Mouse (Mus musculus): ENCODE measurements around the gene Kcmf1. TPM values are rescaled to one million over a fixed set of nuclear protein-coding genes. Genes with fewer than 3 reads are reported as not detected.

Gene Kcmf1
- polyA plus RNA-seq (2012; ENCODE audit: low replicate concordance) = 10.8 and 63.5 TPM in 2 replicates

DNA sequence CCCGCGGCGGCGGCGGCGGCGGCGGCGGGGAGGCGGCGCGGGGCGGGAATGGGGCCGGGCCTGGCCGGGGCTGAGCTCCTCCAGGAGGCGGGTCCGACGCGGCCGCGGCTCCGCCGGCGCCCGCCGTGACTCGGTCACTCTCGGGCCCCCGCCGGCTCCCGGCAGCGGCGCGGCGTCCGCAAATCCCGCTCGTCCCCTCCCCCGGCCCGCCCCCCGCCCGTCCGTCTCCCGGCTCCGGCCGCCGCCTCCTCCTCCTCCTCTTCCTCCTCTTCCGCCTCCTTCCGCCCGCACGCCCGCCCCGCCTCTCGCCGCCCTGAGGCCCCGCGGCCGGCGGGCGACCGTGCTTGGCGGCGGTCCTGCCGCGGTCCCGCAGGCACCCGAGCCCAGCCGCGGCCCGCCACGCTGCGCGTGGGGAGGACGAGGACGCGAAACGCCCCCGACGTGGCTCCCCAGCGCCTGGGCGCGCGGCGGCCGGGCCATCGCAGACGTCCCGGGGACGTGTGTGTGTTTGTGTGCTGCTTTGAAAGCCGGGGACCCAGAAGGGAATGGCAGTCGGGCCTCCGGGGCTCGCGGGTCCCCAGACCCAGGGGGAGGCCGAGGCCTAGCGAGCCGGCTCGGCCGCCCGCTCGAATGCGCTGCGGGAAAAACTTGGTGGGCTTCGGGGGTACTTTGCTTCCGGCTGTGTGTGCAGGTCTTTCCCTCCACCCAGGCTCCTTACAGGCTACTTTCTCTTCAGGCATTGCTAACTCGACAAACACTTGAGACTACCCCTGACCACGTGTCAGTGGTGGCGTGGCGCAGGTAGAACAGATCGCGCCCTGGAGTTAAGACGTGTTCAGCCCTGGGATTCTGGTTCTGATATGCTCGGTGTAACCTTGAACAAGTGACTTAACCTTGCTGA, at the start of gene Kcmf1:
TSS of gene Kcmf1 (minus strand) at position 199 of the 901 bp plus-strand sequence.

Other genes with a start within 250 kb of the Kcmf1 start
- 0.57 and 0.85 TPM in 2 replicates for gene Tcf7l1, start 110.7 kb downstream of the Kcmf1 start, polyA plus RNA-seq (2012; ENCODE audit: low replicate concordance)
- 64.1 and 180 TPM in 2 replicates for gene Tmsb10, start 58.8 kb upstream of the Kcmf1 start, polyA plus RNA-seq (2012; ENCODE audit: low replicate concordance)